Mouse (Mus musculus) limb, embryonic 14.5 days (tissue): ENCODE results near the gene Slc2a10. TPM values are rescaled to one million over a fixed set of nuclear protein-coding genes. Genes with fewer than 3 reads are reported as not detected.
"Not testable (repeated sequence)": the region's sequence is repeated elsewhere in the genome, so short reads cannot be mapped to it uniquely, and the experiment has no call there.

Source experiments
- ATAC-seq: fragments of 200-750 bp; cut with Nextera tagmentation; 2 replicates; pipeline ENCODE4 v1.8.0; 2017; ENCODE audit warnings: low read depth, moderate number of reproducible peaks, moderate TSS enrichment; ENCODE audit not compliant: low FRiP score
- DNase-seq: peaks from one replicate; pipeline ENCODE4 v3.0.0-alpha.2; 2015; ENCODE audit warnings: low spot score
- H3K27ac ChIP-seq: fragments of 300-500 bp; sonication (generic); replicated peaks from 2 replicates; pipeline ENCODE4 v1.5.1; 2014; ENCODE audit warnings: low read depth, mild to moderate bottlenecking, low read length, moderate library complexity, mixed read lengths
- H3K27me3 ChIP-seq: fragments of 300-500 bp; sonication (generic); 2 replicates; pipeline ENCODE4 v1.6.1; 2014; ENCODE audit warnings: low read length, mixed read lengths; ENCODE audit not compliant: control insufficient read depth, insufficient read depth
- H3K36me3 ChIP-seq: fragments of 300-500 bp; sonication (generic); 2 replicates; pipeline ENCODE4 v1.6.1; 2014; ENCODE audit warnings: mild to moderate bottlenecking, low read length, moderate library complexity, mixed read lengths; ENCODE audit not compliant: control insufficient read depth, insufficient read depth
- H3K4me1 ChIP-seq: fragments of 300-500 bp; sonication (generic); 2 replicates; pipeline ENCODE4 v1.6.1; 2014; ENCODE audit warnings: antibody characterized with exemption, low read length, mixed read lengths; ENCODE audit not compliant: control insufficient read depth, insufficient read depth
- H3K4me2 ChIP-seq: fragments of 300-500 bp; sonication (generic); replicated peaks from 2 replicates; pipeline ENCODE4 v1.6.1; 2014; ENCODE audit warnings: low read depth, mild to moderate bottlenecking, low read length, moderate library complexity; ENCODE audit not compliant: severe bottlenecking
- H3K4me3 ChIP-seq: fragments of 300-500 bp; sonication (generic); replicated peaks from 2 replicates; pipeline ENCODE4 v1.5.1; 2014; ENCODE audit warnings: low read length
- H3K9ac ChIP-seq: fragments of 300-500 bp; sonication (generic); 2 replicates; pipeline ENCODE4 v1.6.1; 2014; ENCODE audit warnings: mild to moderate bottlenecking, low read depth, low read length, moderate library complexity; ENCODE audit not compliant: severe bottlenecking
- H3K9me3 ChIP-seq: fragments of 300-500 bp; sonication (generic); 2 replicates; pipeline ENCODE4 v1.6.1; 2016; ENCODE audit warnings: low read length; ENCODE audit not compliant: control insufficient read depth
- POLR2A ChIP-seq: fragments of 200-500 bp; IDR thresholded peaks from 2 replicates; pipeline ENCODE4 v1.8.0; 2012; ENCODE audit warnings: inconsistent platforms, mild to moderate bottlenecking, moderate library complexity, borderline replicate concordance; ENCODE audit not compliant: insufficient read depth, insufficient read length; ENCODE audit errors: extremely low read depth
- WGBS: fragments of 180-500 bp; shearing (Covaris S2); extraction: QIAGEN DNeasy Blood & Tissue Kit; methylation state at CpG from one replicate; pipeline ENCODE4 v1.1.7; 2014; 5-methylcytosine and 5-hydroxymethylcytosine counted together
- polyA plus RNA-seq, 2 experiments: library from polyadenylated mRNA; depleted of rRNA in 1 of 2; stranded (reverse) in 1 of 2; unstranded in 1 of 2; fragments of >200 nt; fragmentation: Nextera tagmentation in 1 of 2; extraction: Ambion mirVana in 1 of 2; gene quantifications; 2 replicates each; pipeline versions ENCODE4 v1.2.1 to v1.2.3; 2012 to 2014

The Slc2a10 gene
- polyA plus RNA-seq, 2 experiments, result 8.5 to 12.3 TPM

GRCm38 (mm10) chr2:165509686-165510085 lies 6.1 kb downstream of the Slc2a10 start:
- H3K9me3 ChIP-seq, result no peaks in the 10 kb centered on the region
- ATAC-seq (no peak), DNase-seq (no peak)
- 46% methylated on average over 9 of the region's 9 CpGs for WGBS
- no peak overlapping the region for H3K4me2 ChIP-seq
- H3K27ac ChIP-seq, result no peak overlapping the region
- TF ChIP-seq POLR2A, result no peak
- no peaks in the 10 kb centered on the region for H3K27me3 ChIP-seq
- peaks cover 12% of the 10 kb centered on the region for H3K4me1 ChIP-seq
- H3K4me3 ChIP-seq, result no peak overlapping the region
- no peak overlapping the region for H3K9ac ChIP-seq
- peaks cover 3% of the 10 kb centered on the region; the same call in 1 of the 2 replicates for H3K36me3 ChIP-seq

GRCm38 (mm10) chr2:165510466-165510865 lies 6.9 kb downstream of the Slc2a10 start:
- Histone ChIP-seq H3K27ac (no peak overlapping the region), H3K4me3 (no peak overlapping the region), H3K27me3 (no peaks in the 10 kb centered on the region), H3K9me3 (no peaks in the 10 kb centered on the region), H3K36me3 (peaks cover 9% of the 10 kb centered on the region; the same call in 1 of the 2 replicates), H3K9ac (no peak overlapping the region), H3K4me2 (no peak overlapping the region), H3K4me1 (peaks cover 7% of the 10 kb centered on the region)
- WGBS, result 28% methylated on average over 5 of the region's 5 CpGs
- ATAC-seq (no peak), DNase-seq (no peak)
- TF ChIP-seq POLR2A, result no peak

- 63% methylated on average over 2 of the region's 2 CpGs for WGBS
- not testable (repeated sequence) for DNase-seq, H3K9me3 ChIP-seq, ATAC-seq, H3K4me2 ChIP-seq, H3K9ac ChIP-seq, H3K4me3 ChIP-seq, H3K27ac ChIP-seq, H3K4me1 ChIP-seq, H3K27me3 ChIP-seq
- H3K36me3 ChIP-seq, result peaks cover 14% of the 10 kb centered on the region; the same call in 1 of the 2 replicates
These were observed 7.4 kb downstream of the Slc2a10 start for GRCm38 (mm10) chr2:165510914-165511458.

GRCm38 (mm10) chr2:165511530-165511929 lies 7.9 kb downstream of the Slc2a10 start:
- 69% methylated on average over 4 of the region's 4 CpGs for WGBS
- H3K4me1 ChIP-seq, result not testable (repeated sequence)

GRCm38 (mm10) chr2:165512426-165512825 lies 8.8 kb downstream of the Slc2a10 start:
- Histone ChIP-seq H3K36me3 (peaks cover 17% of the 10 kb centered on the region; the same call in 1 of the 2 replicates), H3K27me3 (no peaks in the 10 kb centered on the region), H3K4me1 (peaks cover 7% of the 10 kb centered on the region), H3K9ac (no peak overlapping the region), H3K4me3 (no peak overlapping the region), H3K4me2 (no peak overlapping the region), H3K27ac (no peak overlapping the region), H3K9me3 (no peaks in the 10 kb centered on the region)
- WGBS, result 15% methylated on average over 7 of the region's 7 CpGs
- no peak for TF ChIP-seq POLR2A
- DNase-seq, result no peak
- 0 out of 2 replicates have a peak, but pooled peaks have one; percentile 32 for ATAC-seq

More at GRCm38 (mm10) chr2:165511530-165511929, 7.9 kb downstream of the Slc2a10 start:
- not testable (repeated sequence) for DNase-seq, H3K27me3 ChIP-seq, ATAC-seq, H3K4me2 ChIP-seq, H3K9ac ChIP-seq, H3K9me3 ChIP-seq, H3K4me3 ChIP-seq, H3K27ac ChIP-seq
- peaks cover 17% of the 10 kb centered on the region; the same call in 1 of the 2 replicates for H3K36me3 ChIP-seq
